Mouse (Mus musculus) CH12.LX (cell line): ENCODE results near the gene Ptges. TPM values are rescaled to one million over a fixed set of nuclear protein-coding genes. Genes with fewer than 3 reads are reported as not detected.

Experiments used
- DNase-seq: peaks from one replicate; pipeline ENCODE4 v3.0.0-alpha.2; 2013; ENCODE audit errors: extremely low read depth
- H3K27ac ChIP-seq: 2 replicates; pipeline ENCODE4 v1.5.1; 2012; ENCODE audit warnings: low read depth, mild to moderate bottlenecking, control low read depth, moderate library complexity; ENCODE audit not compliant: insufficient read depth
- H3K27me3 ChIP-seq: replicated peaks from 2 replicates; pipeline ENCODE3; 2012; ENCODE audit warnings: inconsistent platforms
- H3K36me3 ChIP-seq, 2 experiments: replicated peaks in 1 of 2; 2 replicates each; pipeline versions ENCODE3 to v1.6.1; 2012; ENCODE audit warnings: inconsistent platforms in 1 of 2, low read length in 1 of 2, mild to moderate bottlenecking in 1 of 2, mixed read lengths in 1 of 2, moderate library complexity in 1 of 2; ENCODE audit not compliant: control insufficient read depth in 1 of 2, insufficient read depth in 1 of 2
- H3K4me1 ChIP-seq, 2 experiments: 2 replicates each; pipeline ENCODE4 v1.6.1; 2012; ENCODE audit warnings: inconsistent platforms in 1 of 2, moderate library complexity in 1 of 2; ENCODE audit not compliant: insufficient read depth in 2 of 2, control insufficient read depth in 1 of 2
- H3K4me2 ChIP-seq: 2 replicates; pipeline ENCODE4 v1.6.1; 2012; ENCODE audit warnings: low read depth, mild to moderate bottlenecking, control low read depth; ENCODE audit not compliant: poor library complexity, insufficient read depth, severe bottlenecking
- H3K4me3 ChIP-seq, 3 experiments: fragments of 150-350 bp in 1 of 3; sonication (generic) in 1 of 3; replicated peaks in 1 of 3; 2 replicates each; pipeline versions ENCODE3 to v1.5.1; 2011 to 2012; ENCODE audit warnings: low read depth in 2 of 3, low read length in 2 of 3, mild to moderate bottlenecking in 2 of 3, moderate library complexity in 2 of 3, control low read depth in 1 of 3, improper control_type of control experiment in 1 of 3, inconsistent platforms in 1 of 3, mixed read lengths in 1 of 3; ENCODE audit not compliant: poor library complexity in 1 of 3
- H3K79me2 ChIP-seq: replicated peaks from 2 replicates; pipeline ENCODE4 v1.6.1; 2012; ENCODE audit warnings: mild to moderate bottlenecking, moderate library complexity; ENCODE audit not compliant: control insufficient read depth, poor library complexity, insufficient read depth, severe bottlenecking; ENCODE audit errors: extremely low read depth
- H3K9ac ChIP-seq: 2 replicates; pipeline ENCODE4 v1.6.1; 2012; ENCODE audit warnings: low read depth, mild to moderate bottlenecking, control low read depth, moderate library complexity; ENCODE audit not compliant: insufficient read depth
- H3K9me3 ChIP-seq: replicated peaks from 2 replicates; pipeline ENCODE3; 2012; ENCODE audit warnings: low read length, inconsistent platforms, mixed read lengths
- BHLHE40 ChIP-seq: IDR thresholded peaks from 2 replicates; pipeline ENCODE4 v1.6.1; 2011; ENCODE audit warnings: mild to moderate bottlenecking, low read depth, low read length, improper control_type of control experiment
- CHD1 ChIP-seq: IDR thresholded peaks from 2 replicates; pipeline ENCODE4 v1.6.1; 2012; ENCODE audit warnings: low read depth, low read length, improper control_type of control experiment, inconsistent platforms
- CHD2 ChIP-seq: IDR thresholded peaks from 2 replicates; pipeline ENCODE4 v1.6.1; 2011; ENCODE audit warnings: low read length, improper control_type of control experiment
- CTCF ChIP-seq, 2 experiments: IDR thresholded peaks in 1 of 2; conservative IDR thresholded peaks in 1 of 2; 2 replicates each; pipeline ENCODE4 v1.5.1; 2011 to 2012; ENCODE audit warnings: low read depth in 2 of 2, low read length in 2 of 2, improper control_type of control experiment in 1 of 2, inconsistent platforms in 1 of 2, mild to moderate bottlenecking in 1 of 2, moderate library complexity in 1 of 2
- E2F4 ChIP-seq: IDR thresholded peaks from 2 replicates; pipeline ENCODE4 v1.6.1; 2011; ENCODE audit warnings: low read depth, low read length, improper control_type of control experiment; ENCODE audit not compliant: insufficient replicate concordance
- ELF1 ChIP-seq: IDR thresholded peaks from 2 replicates; pipeline ENCODE4 v1.6.1; 2014; ENCODE audit warnings: low read depth, mild to moderate bottlenecking, inconsistent platforms, low read length, improper control_type of control experiment
- EP300 ChIP-seq: IDR thresholded peaks from 2 replicates; pipeline ENCODE4 v1.6.1; 2011; ENCODE audit warnings: low read length, improper control_type of control experiment
- ETS1 ChIP-seq: conservative IDR thresholded peaks from 2 replicates; pipeline ENCODE4 v1.6.1; 2012; ENCODE audit warnings: low read depth, mild to moderate bottlenecking, inconsistent platforms, low read length, improper control_type of control experiment, moderate library complexity
- GABPA ChIP-seq: IDR thresholded peaks from 2 replicates; pipeline ENCODE4 v1.6.1; 2012; ENCODE audit warnings: low read depth, low read length, improper control_type of control experiment, inconsistent platforms; ENCODE audit not compliant: insufficient replicate concordance
- HCFC1 ChIP-seq: IDR thresholded peaks from 2 replicates; pipeline ENCODE4 v1.6.1; 2012; ENCODE audit warnings: low read depth, mild to moderate bottlenecking, inconsistent platforms, low read length, improper control_type of control experiment
- IRF4 ChIP-seq: IDR thresholded peaks from 2 replicates; pipeline ENCODE4 v1.6.1; 2014; ENCODE audit warnings: low read depth, mild to moderate bottlenecking, inconsistent platforms, low read length, improper control_type of control experiment
- JUN ChIP-seq: IDR thresholded peaks from 2 replicates; pipeline ENCODE4 v1.6.1; 2011; ENCODE audit warnings: low read depth, mild to moderate bottlenecking, low read length, improper control_type of control experiment, moderate library complexity; ENCODE audit not compliant: insufficient read depth
- JUND ChIP-seq: conservative IDR thresholded peaks from 2 replicates; pipeline ENCODE4 v1.6.1; 2011; ENCODE audit warnings: low read depth, low read length, improper control_type of control experiment
- KAT2A ChIP-seq: IDR thresholded peaks from 2 replicates; pipeline ENCODE4 v1.6.1; 2012; ENCODE audit warnings: low read length, improper control_type of control experiment, inconsistent platforms; ENCODE audit not compliant: insufficient replicate concordance
- MAFK ChIP-seq: IDR thresholded peaks from 2 replicates; pipeline ENCODE4 v1.6.1; 2011; ENCODE audit warnings: low read length, improper control_type of control experiment; ENCODE audit not compliant: insufficient replicate concordance
- MAX ChIP-seq: IDR thresholded peaks from 2 replicates; pipeline ENCODE4 v1.6.1; 2011; ENCODE audit warnings: low read length, improper control_type of control experiment
- MAZ ChIP-seq: IDR thresholded peaks from 2 replicates; pipeline ENCODE4 v1.6.1; 2012; ENCODE audit warnings: low read depth, mild to moderate bottlenecking, inconsistent platforms, low read length, improper control_type of control experiment, moderate library complexity
- MEF2A ChIP-seq: IDR thresholded peaks from 2 replicates; pipeline ENCODE4 v1.6.1; 2014; ENCODE audit warnings: low read depth, mild to moderate bottlenecking, inconsistent platforms, low read length, improper control_type of control experiment, borderline replicate concordance
- MXI1 ChIP-seq: IDR thresholded peaks from 2 replicates; pipeline ENCODE4 v1.6.1; 2011; ENCODE audit warnings: mild to moderate bottlenecking, low read depth, low read length, improper control_type of control experiment
- MYC ChIP-seq: IDR thresholded peaks from 2 replicates; pipeline ENCODE4 v1.6.1; 2011; ENCODE audit warnings: low read depth, mild to moderate bottlenecking, improper control_type of control experiment, low read length
- NELFE ChIP-seq: IDR thresholded peaks from 2 replicates; pipeline ENCODE4 v1.6.1; 2011; ENCODE audit warnings: low read depth, low read length, improper control_type of control experiment
- NRF1 ChIP-seq: IDR thresholded peaks from 2 replicates; pipeline ENCODE4 v1.6.1; 2014; ENCODE audit warnings: low read depth, mild to moderate bottlenecking, inconsistent platforms, low read length, improper control_type of control experiment, moderate library complexity
- PAX5 ChIP-seq: IDR thresholded peaks from 2 replicates; pipeline ENCODE4 v1.6.1; 2012; ENCODE audit warnings: low read length, inconsistent platforms, mixed read lengths
- POLR2A ChIP-seq: IDR thresholded peaks from 2 replicates; pipeline ENCODE4 v1.6.1; 2011; ENCODE audit warnings: low read depth, mild to moderate bottlenecking, improper control_type of control experiment, low read length
- POLR2AphosphoS2 ChIP-seq: IDR thresholded peaks from 2 replicates; pipeline ENCODE4 v1.6.1; 2011; ENCODE audit warnings: low read depth, low read length, improper control_type of control experiment
- RAD21 ChIP-seq: IDR thresholded peaks from 2 replicates; pipeline ENCODE4 v1.6.1; 2011; ENCODE audit warnings: low read depth, mild to moderate bottlenecking, low read length, improper control_type of control experiment, moderate library complexity
- RCOR1 ChIP-seq: conservative IDR thresholded peaks from 2 replicates; pipeline ENCODE4 v1.6.1; 2012; ENCODE audit warnings: low read depth, mild to moderate bottlenecking, inconsistent platforms, low read length, improper control_type of control experiment
- SIN3A ChIP-seq: IDR thresholded peaks from 2 replicates; pipeline ENCODE4 v1.6.1; 2012; ENCODE audit warnings: low read length, improper control_type of control experiment, inconsistent platforms
- SMC3 ChIP-seq: IDR thresholded peaks from 2 replicates; pipeline ENCODE4 v1.6.1; 2011; ENCODE audit warnings: low read depth, low read length, improper control_type of control experiment
- TBP ChIP-seq: conservative IDR thresholded peaks from 2 replicates; pipeline ENCODE4 v1.6.1; 2011; ENCODE audit warnings: low read depth, low read length, improper control_type of control experiment
- TCF12 ChIP-seq: IDR thresholded peaks from 2 replicates; pipeline ENCODE4 v1.6.1; 2014; ENCODE audit warnings: low read depth, mild to moderate bottlenecking, inconsistent platforms, low read length, improper control_type of control experiment
- UBTF ChIP-seq: IDR thresholded peaks from 2 replicates; pipeline ENCODE4 v1.6.1; 2012; ENCODE audit warnings: low read depth, mild to moderate bottlenecking, inconsistent platforms, low read length, improper control_type of control experiment, moderate library complexity
- USF1 ChIP-seq: IDR thresholded peaks from 2 replicates; pipeline ENCODE4 v1.6.1; 2014; ENCODE audit warnings: low read depth, mild to moderate bottlenecking, inconsistent platforms, low read length, improper control_type of control experiment
- USF2 ChIP-seq: conservative IDR thresholded peaks from 2 replicates; pipeline ENCODE4 v1.6.1; 2011; ENCODE audit warnings: low read depth, low read length, improper control_type of control experiment
- ZC3H11A ChIP-seq: IDR thresholded peaks from 2 replicates; pipeline ENCODE4 v1.6.1; 2012; ENCODE audit warnings: low read depth, mild to moderate bottlenecking, inconsistent platforms, low read length, improper control_type of control experiment
- ZKSCAN1 ChIP-seq: IDR thresholded peaks from 2 replicates; pipeline ENCODE4 v1.6.1; 2012; ENCODE audit warnings: low read depth, inconsistent platforms, low read length, improper control_type of control experiment, borderline replicate concordance
- ZMIZ1 ChIP-seq: IDR thresholded peaks from 2 replicates; pipeline ENCODE4 v1.6.1; 2012; ENCODE audit warnings: low read depth, mild to moderate bottlenecking, inconsistent platforms, low read length, improper control_type of control experiment
- ZNF384 ChIP-seq: IDR thresholded peaks from 2 replicates; pipeline ENCODE4 v1.6.1; 2012; ENCODE audit warnings: low read depth, low read length, improper control_type of control experiment, inconsistent platforms
- dilution Hi-C: fragments of 300-500 bp; cut with MboI; formaldehyde crosslinking; loops from 2 replicates; pipeline ENCODE4 v1.14.3; 2020; ENCODE audit warnings: low sequenced_read_pairs; ENCODE audit not compliant: extremely low pct_unique_long_range_greater_than_20kb, extremely low pct_ligation_motif_present
- in situ Hi-C: fragments of 300-500 bp; cut with MboI; formaldehyde crosslinking; loops from 3 replicates; pipeline ENCODE4 v1.14.3; 2019; ENCODE audit warnings: low sequenced_read_pairs, low pct_ligation_motif_present, low pct_unique_long_range_greater_than_20kb, mixed read lengths
- polyA plus RNA-seq: library from polyadenylated mRNA; unstranded; fragments of >175 nt; gene quantifications from 2 replicates; pipeline ENCODE4 v1.2.1, GENCODE M21; 2012; ENCODE audit warnings: low read depth; ENCODE audit not compliant: insufficient read length
- total RNA-seq, 2 experiments: library from RNA; depleted of rRNA; stranded (reverse); fragments of 300-350 nt in 1 of 2; fragments of >200 nt in 1 of 2; gene quantifications; 2 replicates each; pipeline ENCODE4 v1.2.3; 2012 to 2014

Gene Ptges
- total and polyA plus RNA-seq, 3 experiments, result 0.04 to 0.09 TPM; not detected in 1

DNA sequence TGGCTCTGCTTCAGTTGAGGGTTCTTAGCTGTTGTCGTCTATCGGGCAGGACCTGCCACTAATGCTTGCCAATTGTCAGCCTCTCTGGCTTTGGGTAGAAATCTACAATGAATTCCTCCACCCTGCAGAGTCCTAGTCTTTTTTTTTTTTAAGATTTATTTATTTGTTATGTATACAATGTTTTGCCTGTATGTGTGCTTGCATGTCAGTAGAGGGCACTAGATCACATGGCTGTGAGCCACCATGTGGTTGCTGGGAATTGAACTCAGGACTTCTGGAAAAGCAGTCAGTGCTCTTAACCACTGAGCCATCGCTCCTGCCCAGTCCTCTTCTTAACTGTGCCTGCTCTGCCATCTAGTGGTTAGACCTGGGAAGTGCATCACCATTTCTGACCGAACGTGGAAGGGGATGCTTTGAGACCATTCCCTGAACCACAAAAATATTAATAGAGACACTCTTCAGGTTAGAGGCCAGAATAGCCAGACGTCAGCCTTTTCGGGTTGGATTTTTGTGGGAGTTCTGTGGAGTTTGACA, 4.3 kb upstream of the Ptges start:
- DNase-seq, result peak; percentile 68
- Histone ChIP-seq H3K4me2 (no peak overlapping the region), H3K4me3 (no peak overlapping the region), H3K36me3 (peaks cover 0 to 3% of the 10 kb centered on the region in 2 experiments), H3K4me1 (peaks cover 10 to 20% of the 10 kb centered on the region in 2 experiments)
- in situ Hi-C loops, result loop anchor here (5.0 to 10.0 kb wide), 3 partner anchors 42 to 499 kb away; no protein-coding TSS in a partner anchor
- no peak for TF ChIP-seq MAZ
- no peak for TF ChIP-seq HCFC1
- peak; percentile 73 for TF ChIP-seq MYC
- no peak for TF ChIP-seq JUN
- TF ChIP-seq CHD1, result no peak
- 0 out of 2 replicates have a peak, but pooled peaks have one; percentile 31 for TF ChIP-seq MAX
- TF ChIP-seq POLR2A, result no peak
- no peak for TF ChIP-seq TBP
- no peak for TF ChIP-seq PAX5
- no peak for TF ChIP-seq EP300
- no peak for TF ChIP-seq ZKSCAN1
- TF ChIP-seq MAFK, result no peak
- TF ChIP-seq RAD21, result peak; percentile 84
- TF ChIP-seq RCOR1, result no peak
- TF ChIP-seq ZNF384, result no peak
- TF ChIP-seq NRF1, result no peak
- no peak for TF ChIP-seq ELF1
- peak; percentile 84 to 93 for TF ChIP-seq CTCF (conservative IDR thresholded peaks at IDR 0.05 in 1 of 2, IDR thresholded peaks at IDR 0.05 in 1 of 2; ENCODE audit: low read depth in 2 of 2, low read length in 2 of 2)
- no peak for TF ChIP-seq TCF12
- no peak for TF ChIP-seq SIN3A
- no peak for TF ChIP-seq KAT2A
- no peak for TF ChIP-seq CHD2
- no peak for TF ChIP-seq ETS1
- peak; percentile 66 for TF ChIP-seq SMC3
- TF ChIP-seq IRF4, result no peak
- no peak for TF ChIP-seq JUND
- no peak for TF ChIP-seq GABPA
- TF ChIP-seq NELFE, result peak; percentile 24; the same call in 1 of the 2 replicates
- no peak for TF ChIP-seq USF1
- no peak for TF ChIP-seq ZC3H11A
- no peak for TF ChIP-seq ZMIZ1
- TF ChIP-seq POLR2AphosphoS2, result no peak
- TF ChIP-seq E2F4, result no peak
- no peak for TF ChIP-seq MEF2A
- no peak for TF ChIP-seq USF2
- no peak for TF ChIP-seq MXI1
- no peak for TF ChIP-seq UBTF
- no peak for TF ChIP-seq BHLHE40
- TF ChIP-seq, all 38 proteins: peak for 6
- peaks cover 2% of the 10 kb centered on the region for H3K9me3 ChIP-seq
- no peaks in the 10 kb centered on the region for H3K27me3 ChIP-seq
- H3K27ac ChIP-seq, result no peak overlapping the region
- H3K79me2 ChIP-seq, result no peaks in the 10 kb centered on the region
- H3K9ac ChIP-seq, result no peak overlapping the region
- dilution Hi-C loops, result no loop called here
